Mouse (Mus musculus) C2C12 (cell line): ENCODE results near the gene Pole3.

Experiments
- CTCF ChIP-seq: IDR thresholded peaks from one replicate; pipeline ENCODE4 v1.5.1; 2011; ENCODE audit not compliant: control insufficient read depth, insufficient read depth, insufficient read length
- MAX ChIP-seq: IDR thresholded peaks from one replicate; pipeline ENCODE4 v1.6.1; 2011; ENCODE audit warnings: mild to moderate bottlenecking, control low read depth
- USF1 ChIP-seq: IDR thresholded peaks from one replicate; pipeline ENCODE4 v1.6.1; 2011; ENCODE audit warnings: low read depth, mild to moderate bottlenecking, control low read depth, moderate library complexity

GRCm38 (mm10) chr4:62480709-62481605, 43.9 kb downstream of the Pole3 start:
- TF ChIP-seq CTCF (no peak), MAX (no peak), USF1 (no peak)
